In the genomic region with DNA sequence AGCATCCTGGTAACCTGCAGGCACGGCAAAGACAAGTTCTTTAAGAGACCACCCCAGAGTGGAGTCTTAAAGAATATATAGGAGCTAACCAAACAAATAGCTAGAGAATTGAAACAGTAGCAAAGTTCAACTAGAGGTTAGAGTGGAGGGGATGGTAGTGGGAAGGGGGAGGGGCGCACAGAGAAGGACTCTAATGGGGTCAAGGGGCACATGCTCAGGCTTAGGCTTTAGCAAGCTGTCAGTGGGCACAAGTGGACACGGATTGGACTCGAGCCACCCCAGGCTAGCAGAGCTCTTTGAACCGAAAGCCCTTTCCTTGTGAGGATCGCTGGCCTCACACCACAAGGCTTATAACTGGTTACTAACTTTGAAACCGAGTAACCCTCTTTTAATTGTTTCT, we compare ENCODE assay signal across 25 mouse cellular contexts. TPM values are rescaled to one million over a fixed set of nuclear protein-coding genes. Genes with fewer than 3 reads are reported as not detected.
A peak's percentile ranks its signal among the peaks of the same experiment; 100 is the strongest.
DNase-seq lines count a peak whose midpoint lies in the region; ATAC-seq and TF ChIP-seq lines count a peak whose summit lies in the region.
"Had no signal": no experiment of that assay in that cellular context is flagged by ENCODE, and none has a peak within 500 bp of the region (broad histone marks: within the 10 kb centered on the region; RNA-seq: fewer than 3 reads in every experiment).

No protein-coding gene starts in this region.

- TF ChIP-seq CTCF in heart, adult 2 months (IDR thresholded peaks at IDR 0.05), result no peak

- peak overlapping the region; percentile 8; the same call in 1 of the 2 replicates for H3K27ac ChIP-seq in heart, embryonic 12.5 days (ENCODE audit: poor library complexity, severe bottlenecking)
- no peak overlapping the region for H3K27ac ChIP-seq in heart, adult 2 months
- no peak overlapping the region for H3K27ac ChIP-seq in kidney, embryonic 15.5 days
- H3K27ac ChIP-seq: embryonic facial prominence, embryonic 12.5 days; kidney, postnatal 0 days; limb, embryonic 12.5 days; liver, embryonic 12.5 days; midbrain, embryonic 12.5 days; neural tube, embryonic 13.5 days; stomach, embryonic 15.5 days had no signal

- H3K4me2 ChIP-seq in heart, embryonic 12.5 days, result no peak overlapping the region
- no peak overlapping the region for H3K4me2 ChIP-seq in kidney, embryonic 15.5 days
- H3K4me2 ChIP-seq: embryonic facial prominence, embryonic 12.5 days; limb, embryonic 12.5 days; liver, embryonic 12.5 days; midbrain, embryonic 12.5 days; neural tube, embryonic 13.5 days; stomach, embryonic 15.5 days had no signal

- no peaks in the 10 kb centered on the region for H3K79me2 ChIP-seq in heart, adult 2 months (replicated peaks; ENCODE audit: control insufficient read depth, insufficient read depth, low read length)

- no peak for TF ChIP-seq POLR2A in heart, adult 2 months (IDR thresholded peaks at IDR 0.05; ENCODE audit: insufficient read depth, low read depth, low read length)

- no peak overlapping the region for H3K9ac ChIP-seq in heart, embryonic 12.5 days
- H3K9ac ChIP-seq in heart, adult 2 months (ENCODE audit: low read depth, low read length), result no peak overlapping the region
- no peak overlapping the region for H3K9ac ChIP-seq in kidney, embryonic 15.5 days
- H3K9ac ChIP-seq: embryonic facial prominence, embryonic 12.5 days; limb, embryonic 12.5 days; liver, embryonic 12.5 days; midbrain, embryonic 12.5 days; neural tube, embryonic 13.5 days; stomach, embryonic 15.5 days had no signal

- no peaks in the 10 kb centered on the region for H3K36me3 ChIP-seq in heart, embryonic 12.5 days
- H3K36me3 ChIP-seq in heart, adult 2 months (ENCODE audit: control insufficient read depth, insufficient read depth, low read length), result no peaks in the 10 kb centered on the region
- H3K36me3 ChIP-seq in kidney, embryonic 15.5 days, result no peaks in the 10 kb centered on the region
- H3K36me3 ChIP-seq: embryonic facial prominence, embryonic 12.5 days; limb, embryonic 12.5 days; liver, embryonic 12.5 days; midbrain, embryonic 12.5 days; neural tube, embryonic 13.5 days; stomach, embryonic 15.5 days had no signal

- H3K27me3 ChIP-seq in heart, embryonic 12.5 days (replicated peaks), result no peaks in the 10 kb centered on the region
- no peaks in the 10 kb centered on the region for H3K27me3 ChIP-seq in heart, adult 2 months (ENCODE audit: control insufficient read depth, insufficient read depth, low read length)
- no peaks in the 10 kb centered on the region for H3K27me3 ChIP-seq in kidney, embryonic 15.5 days
- H3K27me3 ChIP-seq: embryonic facial prominence, embryonic 12.5 days; limb, embryonic 12.5 days; liver, embryonic 12.5 days; midbrain, embryonic 12.5 days; neural tube, embryonic 13.5 days; stomach, embryonic 15.5 days had no signal

- H3K9me3 ChIP-seq in heart, embryonic 12.5 days (replicated peaks), result peaks cover 4% of the 10 kb centered on the region; the same call in 1 of the 2 replicates
- H3K9me3 ChIP-seq in kidney, embryonic 15.5 days (replicated peaks), result no peaks in the 10 kb centered on the region
- H3K9me3 ChIP-seq: embryonic facial prominence, embryonic 12.5 days; liver, embryonic 12.5 days; midbrain, embryonic 12.5 days; stomach, embryonic 15.5 days had no signal

- DNase-seq in heart, adult 2 months, result no peak
- peak; percentile 28 for DNase-seq in kidney, adult 9 months
- DNase-seq in retina, embryonic 14.5 days (ENCODE audit: low spot score), result peak; percentile 12
- no peak for DNase-seq in retina, postnatal 1 day
- no peak for DNase-seq in frontal cortex, postnatal 14 days (ENCODE audit: low spot score in 2 of 2)
- DNase-seq: adrenal gland, postnatal 25 days; cerebellum, adult 18-20 months; cerebellum, postnatal 10 days; heart, postnatal 10 days; lung, adult 18-20 months; lung, postnatal 4 days; right cerebral cortex, postnatal 25 days had no signal

- peaks cover 38% of the 10 kb centered on the region for H3K4me1 ChIP-seq in heart, embryonic 12.5 days (replicated peaks)
- H3K4me1 ChIP-seq in heart, adult 2 months (ENCODE audit: control insufficient read depth, insufficient read depth, low read length), result no peaks in the 10 kb centered on the region
- H3K4me1 ChIP-seq in kidney, embryonic 15.5 days, result peaks cover 7% of the 10 kb centered on the region
- H3K4me1 ChIP-seq: liver, embryonic 12.5 days; midbrain, embryonic 12.5 days; neural tube, embryonic 13.5 days; stomach, embryonic 15.5 days had no signal

- TF ChIP-seq EP300 in heart, adult 2 months (IDR thresholded peaks at IDR 0.05; ENCODE audit: insufficient read depth, low read depth, low read length), result no peak

- H3K4me3 ChIP-seq in heart, embryonic 12.5 days, result no peak overlapping the region
- no peak overlapping the region for H3K4me3 ChIP-seq in heart, adult 2 months
- no peak overlapping the region for H3K4me3 ChIP-seq in kidney, embryonic 15.5 days (replicated peaks)
- H3K4me3 ChIP-seq: embryonic facial prominence, embryonic 12.5 days; limb, embryonic 12.5 days; liver, embryonic 12.5 days; megakaryocyte, embryonic 14.5 days; midbrain, embryonic 12.5 days; neural tube, embryonic 13.5 days; stomach, embryonic 15.5 days had no signal

- ATAC-seq in heart, embryonic 12.5 days (ENCODE audit: insufficient number of reproducible peaks, low FRiP score), result no peak
- ATAC-seq in kidney, embryonic 15.5 days (replicated peaks; ENCODE audit: low FRiP score), result no peak
- ATAC-seq: forebrain, embryonic 14.5 days; hindbrain, embryonic 16.5 days; liver, embryonic 12.5 days; lung, postnatal 0 days had no signal

- intact Hi-C loops in heart, adult 2 months (cut with DNase I), result no loop called here

- WGBS in heart, embryonic 12.5 days, result 62% methylated on average over 7 of the region's 7 CpGs
- whole genome bisulfite sequencing in heart, adult 2 months, result 77% methylated on average over 7 of the region's 7 CpGs
- 60% methylated on average over 7 of the region's 7 CpGs for WGBS in kidney, embryonic 15.5 days

RNA-seq across cellular contexts. Expression of a gene that starts 53.4 kb away (rescaled TPM):
- polyA plus RNA-seq in heart, embryonic 12.5 days (2016; fragmentation: Nextera tagmentation; extraction: Ambion mirVana), result 35.5 and 43.0 TPM in 2 replicates
- 1 to 10 TPM; 6.9 to 9.1 TPM for total RNA-seq in heart, adult 2 months (2021)
- 8.4 and 9.9 TPM in 2 replicates for polyA plus RNA-seq in heart, adult 2 months (2012; rRNA removed)
- 38.1 and 39.8 TPM in 2 replicates for polyA plus RNA-seq in kidney, embryonic 15.5 days (2015; fragmentation: Nextera tagmentation; extraction: Ambion mirVana)

Comparison
In these comparisons a context has a peak if more than half of its experiments do, and no peak if none do; other contexts are left out.
1. DNase-seq: peak in kidney, adult 9 months (single experiment) and retina, embryonic 14.5 days (single experiment); none in heart, adult 2 months (0 of 2), retina, postnatal 1 day (single experiment) and frontal cortex, postnatal 14 days (0 of 2).